Mouse (Mus musculus) gastrocnemius, postnatal 10 days (tissue): ENCODE data around the gene Gtpbp1. TPM values are rescaled to one million over a fixed set of nuclear protein-coding genes. Genes with fewer than 3 reads are reported as not detected.

Source experiments
- DNase-seq: peaks from one replicate; pipeline ENCODE4 v3.0.0; 2021; ENCODE audit warnings: mixed read lengths
- total RNA-seq, 2 experiments: library from RNA; stranded (reverse); gene quantifications; 2 replicates each; pipeline ENCODE4 v1.2.3; 2021

The Gtpbp1 gene
- total RNA-seq, 2 experiments from 2014 or later = 14.3 to 16.8 TPM

DNA sequence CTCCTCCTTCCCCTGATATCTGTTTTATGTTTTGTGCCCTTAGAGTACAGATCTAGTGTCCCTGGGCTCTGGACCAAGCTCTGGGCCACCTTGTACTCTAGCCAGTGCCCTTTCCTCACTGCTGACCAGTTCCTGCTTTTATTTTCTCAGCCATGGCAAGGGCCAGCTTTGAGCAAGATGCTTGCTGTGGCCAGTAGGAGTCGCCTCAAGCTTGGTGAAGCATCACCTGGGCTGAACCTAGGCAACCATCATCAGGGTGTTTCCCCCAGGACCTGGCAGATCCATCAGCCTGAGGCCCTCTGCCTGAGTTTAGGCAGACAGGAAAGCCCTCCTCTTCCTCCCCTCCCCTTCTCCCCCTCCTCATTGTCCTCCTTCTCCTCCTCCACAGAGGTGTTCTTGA lies 32.8 kb downstream of the Gtpbp1 start:
- peak; percentile 44 for DNase-seq

- DNase-seq = no peak
These were observed 34.6 kb downstream of the Gtpbp1 start for GRCm38 (mm10) chr15:79725190-79725789.

DNA sequence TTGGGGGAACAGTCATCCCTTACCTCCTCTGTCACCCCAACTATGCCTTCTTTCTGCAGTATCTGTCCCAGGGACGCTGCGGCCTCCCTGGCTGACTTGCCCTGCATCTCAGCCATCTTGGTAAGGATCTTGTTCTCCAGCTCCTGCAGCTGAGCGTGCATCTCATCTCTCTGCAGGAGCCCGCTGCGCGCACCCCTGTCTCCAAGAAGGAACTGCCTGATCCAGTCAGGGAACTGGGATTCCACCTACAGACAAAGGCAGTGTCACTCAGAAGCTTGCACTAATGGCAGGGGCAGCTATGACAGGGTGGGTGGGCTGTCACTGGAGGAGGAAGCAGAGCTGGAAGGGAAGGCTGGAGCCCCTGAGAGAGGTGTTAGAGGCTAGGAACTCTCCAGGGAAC lies 37.2 kb downstream of the Gtpbp1 start:
- no peak for DNase-seq

GRCm38 (mm10) chr15:79728311-79728710 lies 37.7 kb downstream of the Gtpbp1 start:
- no peak for DNase-seq

DNA sequence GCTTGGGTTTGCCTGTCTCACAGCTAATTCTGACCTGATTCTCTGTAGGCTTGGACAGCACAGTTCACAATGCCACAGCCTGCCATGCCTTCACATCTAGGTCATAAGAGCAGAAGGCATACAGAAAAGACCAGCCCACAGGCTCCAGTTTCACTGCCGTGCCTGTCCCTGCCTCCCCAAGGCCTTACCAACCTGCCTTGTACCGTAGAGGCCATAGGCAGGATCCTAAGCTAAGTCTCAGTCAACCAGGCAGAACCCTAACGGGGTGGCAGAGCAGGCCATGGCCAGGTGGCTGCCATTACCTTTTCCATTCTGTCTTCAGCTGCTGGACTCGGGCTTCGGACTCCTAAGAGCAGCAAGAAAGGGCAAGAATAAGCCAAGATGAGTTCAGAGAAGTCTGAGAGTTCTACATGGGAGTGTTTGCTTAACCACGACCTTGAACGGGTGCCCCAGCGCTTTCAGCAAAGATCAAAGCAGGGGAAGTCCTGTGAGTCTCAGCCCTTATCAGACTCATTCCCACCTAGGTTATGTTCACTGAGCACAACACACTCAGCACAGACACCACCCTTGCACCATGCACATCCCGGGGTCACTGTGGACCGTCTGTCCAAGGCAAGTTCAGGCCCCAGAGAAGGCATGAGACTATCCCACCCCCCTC lies 38.2 kb downstream of the Gtpbp1 start:
- DNase-seq = no peak

DNA sequence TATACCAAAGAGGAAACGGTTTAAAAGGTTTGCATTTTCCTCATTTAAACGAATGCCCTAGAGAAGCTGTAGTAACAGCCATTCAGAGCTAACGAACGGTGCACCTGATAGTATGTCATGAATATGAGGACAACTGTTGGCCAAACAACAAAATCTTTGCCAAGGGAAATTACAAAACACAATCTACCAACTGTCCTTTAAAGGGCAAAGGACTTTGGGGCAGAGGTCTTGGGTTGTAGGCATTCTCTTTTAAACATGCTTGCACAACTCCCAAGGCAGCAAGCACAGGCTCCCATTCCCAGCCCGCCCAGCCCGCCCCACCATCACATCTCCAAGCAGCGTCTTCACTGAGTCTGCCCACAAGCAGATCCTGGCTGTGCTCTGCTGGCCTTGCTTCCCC lies 40.9 kb downstream of the Gtpbp1 start:
- DNase-seq = no peak

DNA sequence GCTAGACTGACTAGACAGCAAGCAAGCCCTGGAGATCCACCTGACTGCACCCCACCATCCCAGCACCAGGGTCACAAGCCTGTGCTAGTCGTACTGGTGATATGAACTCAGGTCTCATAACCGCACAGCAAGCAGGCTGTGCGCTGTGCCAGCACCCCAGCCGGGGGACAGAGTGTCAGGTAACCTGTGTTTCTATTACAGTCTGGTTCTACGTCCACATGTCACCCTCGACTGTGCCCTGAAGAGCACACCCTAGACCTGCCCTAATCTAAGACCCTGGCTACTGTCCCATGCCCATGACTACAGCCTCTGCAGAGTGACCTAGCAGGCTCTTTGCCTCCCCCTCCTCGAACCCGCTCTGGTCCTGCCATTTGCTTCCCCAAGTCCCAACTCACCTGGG lies 42.5 kb downstream of the Gtpbp1 start:
- DNase-seq = no peak

GRCm38 (mm10) chr15:79733640-79734039 lies 43.0 kb downstream of the Gtpbp1 start:
- no peak for DNase-seq

DNA sequence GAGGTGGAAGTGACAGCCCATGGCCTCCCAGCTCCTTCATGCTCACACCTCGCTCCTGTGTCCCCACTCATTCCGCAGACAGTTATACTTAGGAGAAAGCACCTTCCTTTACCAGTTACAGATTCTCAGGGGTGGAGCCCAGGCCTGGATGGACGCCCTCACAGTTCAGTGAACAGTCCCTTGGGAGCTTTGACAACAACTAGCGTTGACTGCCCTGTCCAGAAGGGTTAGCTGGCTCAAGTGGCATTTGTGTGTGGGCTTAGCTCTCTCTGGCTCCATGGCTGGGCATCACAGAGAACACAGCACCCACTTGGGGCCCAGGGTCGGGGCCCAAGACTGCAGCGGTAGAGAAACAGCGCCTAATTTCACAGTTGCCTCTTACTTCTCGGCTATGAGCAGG lies 43.7 kb downstream of the Gtpbp1 start:
- no peak for DNase-seq

GRCm38 (mm10) chr15:79740739-79741138 lies 50.1 kb downstream of the Gtpbp1 start:
- no peak for DNase-seq

GRCm38 (mm10) chr15:79741173-79741858 lies 50.7 kb downstream of the Gtpbp1 start:
- DNase-seq = peak; percentile 47

GRCm38 (mm10) chr15:79741921-79742705 lies 51.5 kb downstream of the Gtpbp1 start, which contains the start of gene Sun2:
Gene Sun2, minus strand, starts transcription at chr15:79742536.
- peak; percentile 93 for DNase-seq

GRCm38 (mm10) chr15:79742706-79743023 lies 52.0 kb downstream of the Gtpbp1 start:
- DNase-seq = no peak

DNA sequence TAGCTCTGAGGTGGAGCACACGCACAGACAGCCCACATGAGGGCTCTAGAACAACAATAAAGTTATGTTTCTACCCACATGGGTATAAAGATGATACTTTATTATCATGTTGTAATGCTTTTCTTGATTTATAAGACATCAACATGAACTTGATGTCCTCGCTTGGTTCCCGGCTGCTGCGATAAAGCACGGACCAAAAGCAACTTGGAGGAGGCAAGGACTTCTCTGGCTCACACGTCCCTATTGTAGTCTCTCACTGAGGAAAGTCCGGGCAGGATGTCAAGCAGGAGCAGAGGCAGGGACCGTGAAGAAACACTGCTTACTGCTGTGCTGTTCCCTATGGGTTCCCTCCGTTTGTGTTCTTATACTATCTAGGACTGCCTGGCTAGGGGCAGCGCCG lies 53.4 kb downstream of the Gtpbp1 start:
- no peak for DNase-seq

DNA sequence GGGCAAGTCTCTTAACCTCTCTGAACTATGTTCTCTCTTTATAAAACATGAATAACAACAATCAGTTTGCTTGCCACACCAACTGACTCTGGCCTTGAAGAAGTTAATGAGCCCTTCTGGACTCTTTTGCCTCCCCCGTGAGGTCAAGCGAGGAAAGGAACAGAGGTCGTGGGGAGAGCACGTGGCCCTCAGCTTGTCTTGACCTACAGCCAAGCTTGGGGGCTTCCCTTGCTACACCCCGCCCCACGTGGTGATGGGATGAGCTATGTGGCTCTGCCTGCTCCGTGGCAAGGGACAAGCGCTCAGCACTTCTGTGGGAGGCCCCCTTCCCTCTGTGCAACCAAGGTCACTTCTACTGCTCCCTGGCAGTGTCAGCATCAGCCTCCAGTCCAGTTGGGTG lies 54.1 kb downstream of the Gtpbp1 start:
- DNase-seq = no peak

- DNase-seq = no peak
These were observed 54.7 kb downstream of the Gtpbp1 start for GRCm38 (mm10) chr15:79745312-79745711.

DNA sequence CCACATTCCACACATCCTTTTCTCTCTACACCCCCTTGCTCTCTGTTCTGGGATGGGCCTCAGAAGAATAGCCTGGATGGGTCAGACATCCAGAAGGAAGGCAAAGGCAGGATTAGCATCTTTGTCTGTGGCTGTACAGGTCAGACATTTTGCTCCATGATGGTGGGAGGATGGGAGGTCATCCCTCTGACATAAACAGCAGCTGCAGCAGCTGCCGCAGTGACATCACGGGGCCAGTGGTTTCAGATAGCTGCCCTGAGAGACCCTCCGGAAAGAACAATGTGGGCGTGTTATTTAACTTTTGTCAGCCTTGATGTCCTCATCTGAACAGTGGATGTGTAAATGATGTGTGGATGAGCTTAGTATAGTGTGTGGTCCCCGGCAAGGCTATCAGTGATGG lies 55.2 kb downstream of the Gtpbp1 start:
- DNase-seq = no peak

DNA sequence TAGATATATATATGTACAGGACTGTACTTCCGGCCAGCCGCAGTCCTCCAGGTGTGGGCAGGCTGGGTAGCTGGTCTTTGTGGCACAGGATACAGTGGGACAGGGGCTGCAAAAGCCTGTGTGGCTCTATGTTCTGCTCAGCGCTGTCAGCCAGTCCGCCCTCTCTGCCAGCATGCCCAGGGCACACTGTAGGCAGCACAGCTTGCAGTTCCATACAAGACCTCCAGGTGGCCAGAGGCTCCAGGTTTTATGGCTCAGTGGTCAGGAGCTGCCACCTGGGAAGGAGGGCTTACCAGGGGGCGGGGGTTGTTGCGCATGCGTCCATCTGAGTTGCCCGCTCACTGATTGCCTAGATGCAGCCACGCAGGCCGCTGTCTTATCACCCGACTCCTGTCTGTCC lies 57.4 kb downstream of the Gtpbp1 start:
- DNase-seq = no peak

GRCm38 (mm10) chr15:79749162-79749561 lies 58.5 kb downstream of the Gtpbp1 start:
- DNase-seq = no peak

- no peak for DNase-seq
These were observed 59.6 kb downstream of the Gtpbp1 start for GRCm38 (mm10) chr15:79750266-79750665.

DNA sequence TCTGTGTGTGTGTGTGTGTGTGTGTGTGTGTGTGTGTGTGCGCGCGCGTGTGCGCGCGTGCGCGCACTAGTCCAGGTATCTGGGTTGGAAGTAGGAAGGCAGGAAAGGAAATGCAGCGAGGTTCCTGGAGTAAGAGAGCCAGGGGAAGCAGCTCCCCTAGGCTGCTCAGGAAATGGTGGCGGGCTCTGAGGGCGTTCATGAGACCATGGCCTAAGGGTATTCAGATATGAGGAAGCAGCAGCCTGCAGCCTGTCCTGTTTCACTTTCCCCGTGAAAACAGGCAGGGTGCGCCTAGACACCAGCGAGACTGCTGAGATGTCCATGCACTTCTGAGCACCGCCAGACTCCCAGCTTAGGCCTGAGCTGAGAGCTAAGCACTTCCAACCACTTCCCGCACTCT lies 61.1 kb downstream of the Gtpbp1 start:
- DNase-seq = no peak

- peak; percentile 80 for DNase-seq
These were observed 62.2 kb downstream of the Gtpbp1 start for GRCm38 (mm10) chr15:79752742-79753419.

- no peak for DNase-seq
These were observed 62.7 kb downstream of the Gtpbp1 start for GRCm38 (mm10) chr15:79753420-79753752.
